Mouse (Mus musculus): ENCODE measurements around the gene Plekhn1.

Gene Plekhn1

DNA sequence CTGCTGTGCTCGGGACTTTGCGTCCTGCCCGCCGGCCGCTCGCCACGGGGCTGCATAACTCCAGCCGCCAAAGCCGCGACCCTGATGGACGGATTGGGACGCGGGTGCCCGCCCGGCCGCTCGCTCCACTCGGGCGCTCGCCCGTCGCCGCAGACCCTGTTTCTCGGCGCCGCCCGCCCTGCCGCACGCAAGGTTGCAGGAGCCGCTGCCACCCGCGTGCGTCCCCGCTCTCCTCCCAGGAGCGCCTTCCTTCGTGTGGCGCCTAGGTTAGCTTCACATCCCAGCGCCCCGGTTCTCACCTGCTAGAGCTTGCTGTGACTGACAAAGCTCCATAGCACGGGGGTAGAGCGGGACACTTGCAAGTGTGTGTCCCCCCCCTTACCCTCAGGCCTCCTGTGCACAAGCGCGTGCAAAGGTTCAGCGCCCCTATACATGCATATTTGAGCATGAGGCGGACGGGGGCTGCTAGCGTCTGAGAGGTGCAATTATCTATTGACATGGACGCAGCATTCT is at the start of gene Plekhn1:
TSS of gene Plekhn1 (minus strand) at position 157 of the 513 bp plus-strand sequence.
- peak; percentile 54 to 73 for DNase-seq (ENCODE audit: low spot score in 2 of 2)

DNA sequence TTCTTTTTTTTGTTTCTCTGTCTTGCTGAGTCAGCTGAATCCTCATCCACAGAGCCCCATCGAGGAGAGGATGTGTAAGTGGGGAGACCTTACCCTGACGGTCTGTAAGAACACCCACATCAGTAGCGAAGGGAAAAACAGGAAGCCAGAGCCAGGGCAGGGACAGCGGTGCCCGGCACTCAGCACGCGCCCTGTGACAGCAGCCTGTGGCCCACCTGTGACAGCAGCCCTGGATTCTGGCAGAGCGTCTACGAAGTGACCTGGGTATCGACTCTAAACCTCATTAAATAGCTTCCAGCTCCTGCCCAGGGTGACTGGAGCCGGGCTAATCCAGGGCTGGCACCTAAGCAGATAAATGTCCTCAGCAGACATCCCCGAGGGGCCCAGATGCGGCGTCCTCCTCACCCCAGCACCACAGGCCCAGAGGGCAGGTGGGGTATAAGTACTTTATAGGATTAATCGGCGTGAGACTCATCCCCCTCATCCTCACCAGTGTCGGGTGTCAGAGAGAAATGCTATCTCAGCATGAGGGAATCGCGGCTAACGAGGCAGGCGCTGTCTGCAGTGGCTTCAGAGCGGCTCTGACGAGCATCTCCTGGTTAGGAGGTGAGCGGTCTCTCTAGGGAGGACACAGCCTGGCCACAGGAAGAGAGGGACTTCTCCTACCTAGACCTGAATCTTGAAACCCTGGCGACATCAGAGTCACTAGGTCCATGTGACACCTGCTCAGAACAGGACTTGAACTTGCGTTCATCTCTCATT is 20.6 kb upstream of the Plekhn1 start, which contains the start of gene Samd11:
TSS of gene Samd11 (minus strand) at position 580 of the 762 bp plus-strand sequence.
- DNase-seq (ENCODE audit: low spot score in 2 of 2): no peak

DNA sequence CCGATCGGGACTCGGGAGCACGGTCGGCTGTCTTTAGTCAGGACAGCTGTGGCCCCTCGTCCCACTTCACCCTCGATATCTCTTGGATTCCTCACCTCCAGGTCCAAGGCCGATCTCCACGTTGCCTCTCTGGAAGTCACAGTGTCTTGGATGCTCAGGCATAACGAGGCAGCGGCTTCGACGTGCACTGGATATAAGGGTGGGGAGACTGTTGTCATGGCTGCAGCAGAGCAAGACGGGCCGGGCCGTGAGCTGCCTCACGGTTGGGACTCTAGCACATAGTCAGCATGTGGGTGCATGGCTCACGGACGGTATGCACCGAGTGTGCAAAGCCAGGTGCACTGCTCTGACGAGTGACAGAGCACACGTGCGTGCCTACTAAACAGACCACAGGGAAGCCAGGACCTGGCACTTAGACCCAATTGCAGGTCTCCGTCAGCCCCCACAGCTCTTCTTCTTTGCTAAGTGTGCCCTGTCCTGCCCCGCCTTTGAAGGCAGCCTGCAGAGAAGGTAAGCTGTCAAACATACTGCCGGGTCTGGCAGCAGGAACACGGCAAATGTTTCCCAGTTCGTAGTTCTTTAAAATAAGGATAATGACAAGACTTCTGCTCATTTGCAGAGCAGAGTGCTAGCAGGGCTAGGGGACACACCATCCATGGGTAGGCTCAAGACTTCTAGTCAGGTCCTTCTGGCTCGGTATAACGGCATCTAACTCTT is 19.9 kb upstream of the Plekhn1 start:
- no peak for DNase-seq (ENCODE audit: low spot score in 2 of 2)

DNA sequence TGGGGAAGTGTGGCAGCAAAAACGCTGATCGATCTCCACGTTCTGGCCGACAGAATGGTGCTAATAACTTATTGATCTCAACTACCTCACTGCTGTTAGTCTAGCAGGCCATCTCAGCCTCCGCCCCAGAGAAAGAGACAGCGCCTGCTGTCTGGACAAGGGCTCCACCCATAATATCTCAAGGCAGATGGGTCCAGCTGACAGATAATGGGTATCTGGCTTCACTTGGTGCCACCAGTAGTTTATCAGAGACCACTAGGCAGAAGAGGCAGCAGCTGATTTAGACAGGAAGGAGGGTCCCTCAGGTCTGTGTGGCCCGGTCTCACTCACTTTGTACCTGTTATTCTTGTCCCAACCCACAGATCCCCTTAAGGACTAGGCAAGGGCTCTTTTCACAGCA is 18.4 kb upstream of the Plekhn1 start:
- DNase-seq (ENCODE audit: low spot score in 2 of 2): no peak

DNA sequence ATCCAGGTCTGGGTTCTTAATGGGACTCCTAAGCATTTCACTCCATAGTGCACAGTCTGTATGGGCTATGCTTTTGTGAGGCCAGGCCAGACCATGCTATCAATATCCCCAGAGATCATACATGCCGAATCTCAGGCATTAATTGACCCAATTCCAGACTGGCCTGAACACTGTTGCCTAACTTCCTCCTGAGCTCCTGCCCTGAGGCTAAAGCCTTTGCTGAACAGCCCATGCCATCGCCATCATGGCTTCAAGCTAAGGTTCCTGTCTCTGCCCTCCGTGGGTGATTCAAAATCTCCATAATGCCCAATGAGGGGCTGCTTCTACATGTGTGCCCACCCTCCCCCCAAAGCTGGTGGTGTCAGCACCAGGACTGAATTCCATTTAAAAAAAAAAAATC is 18.0 kb upstream of the Plekhn1 start:
- no peak for DNase-seq (ENCODE audit: low spot score in 2 of 2)

DNA sequence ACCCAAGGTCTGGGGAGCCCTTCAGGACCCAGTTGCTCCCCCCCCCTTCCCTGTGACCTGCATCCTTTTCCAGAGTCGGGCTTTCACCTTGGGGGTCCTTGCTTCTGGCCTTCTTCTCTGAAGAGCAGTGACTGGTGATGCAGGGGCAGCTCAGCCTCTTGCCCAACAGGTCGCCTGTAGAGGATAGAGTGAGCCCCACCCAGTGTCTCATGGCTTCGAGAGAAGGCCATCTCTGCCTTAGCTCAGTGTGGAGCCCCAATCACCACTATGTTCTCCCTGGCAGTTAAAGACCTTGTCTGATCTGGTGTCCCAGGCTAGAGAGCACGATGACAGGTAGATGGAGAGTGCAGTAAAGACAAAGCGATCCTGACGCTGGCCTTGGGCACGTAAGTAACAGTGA is 17.5 kb upstream of the Plekhn1 start:
- DNase-seq (ENCODE audit: low spot score in 2 of 2): no peak

DNA sequence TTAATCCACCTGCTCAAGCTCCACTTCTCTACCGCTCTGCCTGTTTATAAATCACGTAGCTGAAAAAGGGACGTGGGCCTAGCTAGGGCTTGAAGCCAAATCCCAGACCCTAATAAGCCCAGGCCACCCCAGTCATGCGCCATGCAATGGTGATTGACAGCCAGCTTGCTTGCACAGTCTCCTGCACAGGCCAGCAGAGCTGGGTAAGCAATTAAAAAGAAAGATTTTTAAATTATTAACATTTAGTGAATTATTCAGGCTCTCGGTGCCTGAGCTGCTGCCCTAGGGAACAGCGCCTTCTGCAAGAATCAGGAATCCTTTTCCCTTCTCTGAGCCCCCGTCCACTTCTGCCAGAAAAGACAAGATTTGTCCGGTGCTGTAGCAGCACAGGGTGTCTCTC is 16.4 kb upstream of the Plekhn1 start:
- no peak for DNase-seq (ENCODE audit: low spot score in 2 of 2)

DNA sequence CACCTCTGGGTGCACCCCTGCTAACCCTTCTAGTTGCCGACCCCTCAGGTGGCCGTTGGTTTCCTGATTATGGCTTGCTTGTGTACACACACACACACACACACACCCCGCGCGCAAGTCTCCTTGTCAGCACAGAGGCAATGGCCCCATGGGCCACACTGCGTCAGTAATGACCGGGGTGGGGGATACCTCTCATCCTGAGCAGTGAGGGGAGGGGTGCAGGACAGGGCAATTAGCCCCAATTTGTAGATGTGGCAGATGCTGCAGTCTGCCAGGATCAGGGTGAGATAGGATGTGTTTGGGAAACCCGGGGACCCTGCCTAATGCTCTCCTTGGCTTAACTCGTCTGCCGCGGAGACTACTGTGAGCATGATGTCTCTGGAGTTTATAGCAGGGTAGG is 14.9 kb upstream of the Plekhn1 start:
- DNase-seq (ENCODE audit: low spot score in 2 of 2): no peak

DNA sequence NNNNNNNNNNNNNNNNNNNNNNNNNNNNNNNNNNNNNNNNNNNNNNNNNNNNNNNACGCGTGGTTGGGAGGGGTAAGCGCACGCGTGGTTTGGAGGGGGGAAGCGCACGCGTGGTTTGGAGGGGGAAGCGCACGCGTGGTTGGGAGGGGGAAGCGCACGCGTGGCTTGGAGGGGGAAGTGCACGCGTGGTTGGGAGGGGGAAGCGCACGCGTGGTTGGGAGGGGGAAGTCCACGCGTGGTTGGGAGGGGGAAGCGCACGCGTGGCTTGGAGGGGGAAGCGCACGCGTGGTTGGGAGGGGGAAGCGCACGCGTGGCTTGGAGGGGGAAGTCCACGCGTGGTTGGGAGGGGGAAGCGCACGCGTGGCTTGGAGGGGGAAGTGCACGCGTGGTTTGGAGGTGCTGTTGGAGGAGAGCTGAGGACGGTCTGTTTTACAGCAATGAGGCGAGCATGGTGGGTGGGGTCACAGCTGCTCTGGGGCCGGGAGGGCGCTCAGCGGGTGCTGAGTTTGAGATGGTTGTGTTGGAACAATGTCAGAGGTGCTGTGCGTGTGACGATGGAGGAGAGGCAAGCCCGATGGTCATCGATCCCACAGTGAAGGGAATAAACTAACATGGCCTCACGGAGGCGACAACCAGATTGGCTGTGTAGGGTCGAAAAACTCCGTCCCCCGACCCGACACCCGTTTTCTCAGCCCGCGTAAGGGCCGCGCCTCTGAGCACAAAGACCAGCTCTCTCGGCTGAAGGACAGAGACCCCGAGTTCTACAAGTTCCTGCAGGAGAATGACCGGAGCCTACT is 2.2 kb upstream of the Plekhn1 start:
- DNase-seq (ENCODE audit: low spot score in 2 of 2): no peak

DNA sequence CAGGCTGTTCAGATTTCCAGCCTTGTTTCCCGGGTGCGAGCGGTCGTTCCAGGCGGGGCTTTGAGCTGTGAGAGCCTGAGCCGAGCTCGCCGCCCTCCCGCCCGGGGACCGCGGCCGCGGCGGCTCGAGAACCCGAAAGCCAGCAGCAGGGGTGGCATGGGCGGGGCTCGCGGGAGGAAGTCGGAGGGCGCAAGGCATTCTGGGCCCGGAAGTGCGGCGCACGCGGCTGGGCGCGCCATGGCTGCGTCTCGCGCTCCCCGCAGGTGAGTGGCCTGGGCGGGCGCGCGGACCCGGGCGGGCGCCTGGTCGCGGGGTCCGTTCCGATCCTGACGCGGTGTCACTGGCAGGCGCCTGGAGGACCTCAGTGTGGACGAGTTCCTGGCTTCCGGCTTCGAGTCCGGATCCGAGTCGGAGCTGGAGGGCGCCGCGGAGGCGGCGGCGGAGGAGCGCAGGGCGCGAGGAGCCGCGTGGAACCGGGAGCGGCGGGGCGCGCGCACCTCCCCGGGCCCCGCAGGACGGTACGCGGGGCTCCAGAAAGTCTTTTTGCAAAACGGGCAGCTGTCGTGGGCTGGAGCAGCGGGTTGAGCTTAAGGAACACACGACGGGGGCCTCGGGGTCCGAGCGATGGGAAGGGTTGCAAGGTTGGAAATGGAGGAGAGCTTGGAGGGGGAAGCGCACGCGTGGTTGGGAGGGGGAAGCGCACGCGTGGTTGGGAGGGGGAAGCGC is 1.3 kb upstream of the Plekhn1 start, which contains the start of gene Noc2l:
TSS of gene Noc2l (plus strand) at position 203 of the 726 bp plus-strand sequence.
- DNase-seq (ENCODE audit: low spot score in 2 of 2): peak; percentile 89 to 91

DNA sequence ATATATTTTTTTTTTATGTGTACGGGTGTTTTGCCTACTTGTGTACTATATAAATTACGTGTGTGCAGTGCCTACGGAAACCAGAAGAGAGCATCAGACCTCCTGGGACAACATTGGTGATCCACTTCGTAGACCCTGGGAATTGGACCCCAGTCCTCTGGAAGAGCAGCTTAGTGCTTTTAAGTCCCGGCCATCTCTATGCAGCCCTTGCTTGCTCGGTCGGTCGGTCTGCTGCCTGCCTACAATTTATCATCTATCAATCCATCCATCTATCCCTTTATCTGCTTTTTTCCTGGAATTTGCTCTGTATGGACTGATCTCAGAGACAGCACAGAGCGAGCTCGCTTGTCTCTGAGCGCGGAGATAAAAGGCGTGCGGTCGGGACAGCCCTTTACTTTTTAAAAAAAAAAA is 708 bp upstream of the Plekhn1 start:
- DNase-seq (ENCODE audit: low spot score in 2 of 2): no peak

DNA sequence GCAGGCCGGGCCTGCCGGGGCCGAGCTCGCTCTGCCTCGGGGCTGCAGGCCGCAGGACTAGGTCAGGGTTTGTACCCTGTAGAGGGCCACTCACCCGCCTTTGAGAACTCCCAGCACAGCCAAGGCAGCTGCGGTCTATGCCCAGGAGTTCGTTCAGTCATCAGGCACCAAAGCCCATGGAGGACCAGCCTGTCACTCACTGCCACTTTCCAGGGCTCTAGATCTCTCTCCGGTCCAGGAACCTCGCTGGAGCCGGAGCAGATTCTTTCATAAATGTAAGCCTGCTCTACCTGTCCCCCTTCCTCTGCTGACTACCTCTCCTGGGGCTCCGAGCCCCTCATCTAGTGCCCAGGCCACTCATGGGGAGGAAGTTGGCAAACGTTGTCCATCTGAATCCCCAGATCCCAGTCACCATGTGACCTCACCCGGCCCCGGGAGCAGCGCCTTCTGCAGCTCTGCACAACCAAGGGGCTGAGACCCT is 596 bp downstream of the Plekhn1 start:
- no peak for DNase-seq (ENCODE audit: low spot score in 2 of 2)

DNA sequence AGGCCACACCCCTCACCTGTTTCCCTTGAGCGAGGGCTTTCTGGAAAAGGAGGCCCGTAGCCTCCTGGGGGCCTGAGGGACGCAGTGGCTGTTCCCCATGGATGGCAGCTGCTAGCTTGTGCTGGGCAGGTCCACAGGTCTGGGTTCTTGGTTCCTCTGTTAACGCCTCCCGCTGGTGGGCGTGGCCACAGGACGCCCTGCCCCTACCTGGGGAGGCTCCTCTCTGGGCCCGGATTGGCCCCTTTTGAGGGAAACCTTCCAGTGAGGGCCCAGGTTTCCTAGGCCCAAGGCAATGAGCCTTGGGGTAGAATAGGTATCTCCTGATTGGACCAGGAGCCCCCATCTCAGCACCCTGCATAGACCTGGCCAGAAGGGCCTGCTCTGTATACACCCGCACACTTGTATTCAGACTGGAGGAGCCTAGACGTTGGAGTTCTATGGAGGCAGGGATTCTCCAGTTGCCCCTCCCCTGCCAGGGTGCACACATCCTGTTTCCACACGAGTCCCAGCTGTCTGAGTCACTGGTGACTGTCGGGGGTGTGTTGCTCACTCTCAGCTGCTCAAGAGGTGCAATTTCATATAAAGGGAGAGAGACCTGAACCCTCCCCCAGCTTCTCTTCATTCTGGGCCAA is 6.1 kb downstream of the Plekhn1 start:
- DNase-seq (ENCODE audit: low spot score in 2 of 2): peak; percentile 36 to 44

DNA sequence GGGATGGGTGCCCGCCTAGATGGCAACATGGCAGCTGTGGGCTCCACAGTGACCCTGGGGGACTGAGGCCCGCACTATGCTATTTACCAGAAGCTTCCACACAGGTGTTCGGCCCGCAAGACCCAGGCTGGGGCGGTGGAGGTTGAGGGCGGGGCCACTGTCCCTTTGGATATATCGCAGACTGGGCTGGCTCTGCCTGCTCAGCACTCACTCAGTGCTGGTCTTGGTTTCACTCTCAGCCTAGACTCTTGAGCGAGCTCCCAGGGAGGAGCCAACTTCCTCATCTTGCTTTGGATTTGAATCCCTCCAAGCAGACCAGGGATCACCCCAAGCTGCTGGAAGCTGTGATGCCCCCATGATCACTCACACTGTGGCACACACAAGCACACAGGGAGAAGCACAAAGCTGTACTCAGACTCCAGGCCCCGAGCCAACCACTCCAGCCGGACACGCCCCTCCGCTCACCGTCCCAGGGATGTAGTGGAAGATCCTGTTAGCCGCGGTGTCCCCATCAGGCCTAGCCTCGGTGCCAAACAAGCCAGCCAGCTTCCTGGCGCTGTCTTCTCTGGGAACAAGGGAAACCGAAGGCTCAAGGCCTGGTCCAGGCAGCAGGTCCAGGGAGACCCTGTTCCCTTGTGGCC is 6.8 kb downstream of the Plekhn1 start:
- DNase-seq (ENCODE audit: low spot score in 2 of 2): no peak

DNA sequence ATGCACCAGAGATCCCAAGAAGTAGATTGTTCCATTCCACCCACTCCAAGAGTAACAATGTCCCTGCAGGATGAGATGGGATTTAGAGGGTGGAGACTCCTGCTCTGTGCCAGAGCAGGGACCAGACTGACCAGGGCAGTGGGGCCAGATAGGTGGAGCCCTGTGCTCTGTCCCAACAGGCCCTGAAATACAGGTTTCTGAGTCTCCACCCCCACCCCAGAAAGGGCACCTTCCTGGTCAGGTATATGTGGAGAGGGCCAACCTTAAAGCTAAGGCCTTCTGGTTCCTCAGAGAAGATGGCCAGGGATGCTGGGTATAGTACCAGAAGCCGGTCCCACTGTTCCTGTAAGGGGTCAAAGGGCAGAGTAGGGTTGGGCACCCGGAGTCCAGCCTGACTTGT is 10.4 kb downstream of the Plekhn1 start:
- DNase-seq (ENCODE audit: low spot score in 2 of 2): no peak

DNA sequence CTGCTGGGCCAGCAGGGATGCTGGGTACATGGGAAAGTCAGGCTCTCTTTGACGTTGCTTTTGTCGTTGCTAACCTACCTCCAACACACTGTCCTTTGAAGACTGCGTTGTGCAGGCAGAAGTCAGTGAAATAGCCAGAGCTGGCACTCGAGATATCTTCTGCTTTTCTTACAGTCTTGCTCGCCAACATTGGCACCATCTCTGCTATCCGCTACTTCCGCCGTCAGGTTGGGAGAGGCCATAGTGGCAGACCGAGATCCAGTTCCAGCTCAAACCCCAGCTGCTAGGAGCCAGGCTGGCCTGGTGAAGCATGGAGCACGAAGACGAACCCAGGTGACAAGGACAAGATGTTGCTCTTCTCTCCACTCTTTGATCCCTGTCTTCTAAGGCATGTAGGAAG is 14.7 kb downstream of the Plekhn1 start:
- DNase-seq (ENCODE audit: low spot score in 2 of 2): no peak

DNA sequence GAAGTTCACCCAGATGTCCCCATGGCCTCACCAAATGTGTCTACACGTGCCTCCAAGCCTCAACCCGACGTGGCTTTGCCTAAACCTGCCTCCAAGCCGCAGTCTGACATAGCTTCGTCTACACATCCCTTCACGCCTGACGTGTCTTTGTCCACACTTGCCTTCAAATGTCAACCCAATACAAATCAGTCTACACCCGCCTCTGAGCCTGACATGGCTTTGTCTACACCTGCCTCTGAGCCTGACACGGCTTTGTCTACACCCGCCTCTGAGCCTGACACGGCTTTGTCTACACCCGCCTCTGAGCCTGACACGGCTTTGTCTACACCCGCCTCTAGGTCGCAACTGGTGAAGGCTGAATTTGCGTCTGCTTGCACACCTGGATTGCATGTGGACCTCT is 16.8 kb downstream of the Plekhn1 start:
- no peak for DNase-seq (ENCODE audit: low spot score in 2 of 2)

DNA sequence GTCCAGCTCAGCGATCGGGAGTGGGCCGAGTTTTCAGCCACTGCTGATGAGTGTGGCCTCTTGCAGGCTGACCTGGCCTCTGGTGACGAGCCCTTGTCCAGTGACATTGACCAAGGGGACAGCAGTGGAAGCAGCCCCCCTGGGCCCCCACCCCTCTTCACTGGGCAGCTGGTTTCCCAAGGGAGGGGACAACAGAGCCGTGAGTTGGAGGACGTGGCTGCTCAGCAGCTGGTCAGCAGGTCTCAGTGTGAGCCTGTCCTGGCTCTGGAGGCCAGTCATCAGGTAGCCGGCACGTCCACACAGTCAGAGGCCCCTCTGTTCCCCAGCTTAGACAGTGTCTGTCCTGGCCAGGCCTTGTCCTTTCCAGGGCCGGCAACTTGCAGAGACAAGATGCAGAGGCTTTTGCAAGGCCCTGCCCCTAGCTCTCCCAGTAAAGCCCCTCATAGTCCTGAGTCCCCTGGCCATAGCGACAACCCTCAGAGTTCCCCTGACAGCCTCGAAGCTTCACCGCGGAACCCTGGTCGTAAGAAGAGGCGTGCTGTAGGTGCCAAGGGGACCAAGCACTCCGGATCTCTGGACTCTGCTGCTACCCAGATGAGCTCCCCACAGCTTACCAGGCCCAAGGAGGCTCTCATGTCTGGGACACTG is 17.5 kb downstream of the Plekhn1 start:
- no peak for DNase-seq (ENCODE audit: low spot score in 2 of 2)

DNA sequence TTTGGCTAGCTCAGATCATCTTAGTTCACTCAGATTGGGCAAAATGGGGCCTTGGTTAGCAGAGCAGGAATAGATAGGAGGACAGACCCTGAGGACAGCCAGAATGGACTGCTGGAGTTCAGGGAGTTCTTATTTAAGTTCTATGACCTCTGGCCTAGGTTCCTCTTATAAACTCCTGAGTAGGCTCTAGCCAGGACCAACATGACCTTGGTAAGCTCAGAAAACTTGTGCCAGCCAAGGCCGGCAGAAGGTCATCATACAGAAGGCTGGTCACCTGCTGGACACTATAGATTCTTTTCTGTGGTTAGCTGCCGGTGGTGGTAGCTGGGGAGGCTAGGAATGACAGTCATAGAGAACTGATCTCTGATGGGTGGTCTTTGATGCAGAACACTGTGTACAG is 18.5 kb downstream of the Plekhn1 start:
- DNase-seq (ENCODE audit: low spot score in 2 of 2): no peak

DNA sequence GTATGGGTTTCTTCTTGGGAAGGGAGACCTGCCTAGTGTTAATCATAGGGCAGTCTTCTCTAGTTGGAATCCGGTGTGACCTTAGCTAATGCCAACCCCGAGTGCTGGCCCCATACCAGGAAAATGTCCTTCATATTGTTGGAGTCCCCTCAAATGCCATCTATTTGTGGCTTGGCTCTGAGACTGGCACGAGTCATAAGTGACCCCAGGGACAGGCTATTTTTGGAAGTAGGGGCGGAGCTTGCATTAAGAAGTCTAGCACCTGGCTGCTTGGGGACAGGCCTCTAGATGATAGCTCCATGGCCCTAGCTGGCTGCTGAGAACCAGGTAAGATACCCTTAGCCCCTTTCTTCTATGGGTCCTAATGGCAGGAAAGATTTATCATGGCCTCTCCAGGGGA is 19.0 kb downstream of the Plekhn1 start, which contains the start of gene Perm1:
TSS of gene Perm1 (plus strand) at position 220 of the 400 bp plus-strand sequence.
- no peak for DNase-seq (ENCODE audit: low spot score in 2 of 2)
